Mouse (Mus musculus): Measurements from ENCODE around the gene Rbms1.
A peak's percentile ranks its signal among the peaks of the same experiment; 100 is the strongest.

Rbms1 gene

GRCm38 (mm10) chr2:60962671-60963421, at the start of gene Rbms1:
Gene Rbms1, minus strand, starts transcription at chr2:60963192.
- peak; percentile 78 for DNase-seq (ENCODE audit: low spot score)

DNA sequence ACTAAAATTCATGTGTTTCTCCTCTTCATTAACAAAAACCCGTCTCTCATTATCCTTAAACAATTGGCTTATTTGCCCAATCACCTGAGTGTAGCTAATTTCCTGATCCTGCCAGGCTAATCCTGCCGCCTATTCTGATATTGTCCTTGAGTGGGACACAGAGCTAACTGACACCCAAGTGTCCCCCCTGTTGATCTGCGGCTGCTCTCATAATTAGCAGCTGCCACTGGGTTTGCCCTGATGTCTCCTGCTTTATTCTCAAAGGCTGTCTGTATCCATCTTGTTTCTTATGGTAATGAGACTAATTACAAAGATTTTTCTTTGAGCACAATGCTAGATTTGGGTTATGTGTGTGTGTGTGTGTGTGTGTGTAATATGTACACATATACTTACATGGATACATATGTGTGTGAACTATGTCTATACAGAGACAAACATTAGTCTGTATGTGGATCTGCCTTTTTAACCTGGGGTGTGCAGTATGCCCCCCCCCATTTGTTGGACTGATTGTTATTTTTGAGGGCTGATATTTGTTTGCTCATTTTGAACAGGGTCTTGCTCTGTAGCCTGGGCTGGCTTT, 49.3 kb upstream of the Rbms1 start:
- no peak for DNase-seq (ENCODE audit: low spot score)

GRCm38 (mm10) chr2:60986286-60986685, 23.3 kb upstream of the Rbms1 start:
- no peak for DNase-seq (ENCODE audit: low spot score)

DNA sequence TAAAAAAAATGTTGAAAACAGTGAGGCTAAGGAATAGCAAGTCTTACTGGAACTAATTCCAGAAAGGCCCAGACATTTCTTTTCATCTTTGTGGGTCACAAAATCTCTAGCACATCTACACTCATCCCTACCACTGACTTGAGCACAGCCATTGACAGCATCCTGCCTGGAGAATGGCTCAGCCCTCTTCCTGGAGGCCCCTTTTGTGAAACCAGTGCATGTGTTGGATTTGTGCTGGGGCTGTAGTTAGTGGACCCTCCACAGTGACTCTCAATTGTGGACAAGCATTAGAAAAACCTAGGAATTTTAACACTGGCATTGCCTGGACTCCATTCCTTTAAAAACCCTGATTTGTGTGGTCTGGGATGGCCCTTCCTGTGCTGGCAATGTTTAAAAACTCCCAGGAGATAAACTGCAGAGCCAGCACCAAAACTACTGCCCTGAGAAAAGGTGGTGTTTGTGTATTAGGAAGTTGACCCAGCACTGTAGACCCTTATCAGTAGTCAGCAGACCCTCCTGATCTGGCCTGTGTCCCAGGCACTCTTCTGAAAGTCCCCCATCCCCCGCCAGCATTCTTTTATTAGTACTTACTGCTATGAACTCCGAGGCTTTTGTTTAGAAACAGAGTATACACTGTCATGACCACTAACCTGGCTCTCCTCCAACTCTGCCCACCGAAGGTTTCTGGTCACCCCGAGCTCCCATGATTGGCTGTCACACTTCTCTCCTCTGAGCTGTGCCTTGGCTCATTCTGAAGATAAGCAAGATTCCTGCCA, 15.7 kb upstream of the Rbms1 start:
- DNase-seq (ENCODE audit: low spot score), result no peak

DNA sequence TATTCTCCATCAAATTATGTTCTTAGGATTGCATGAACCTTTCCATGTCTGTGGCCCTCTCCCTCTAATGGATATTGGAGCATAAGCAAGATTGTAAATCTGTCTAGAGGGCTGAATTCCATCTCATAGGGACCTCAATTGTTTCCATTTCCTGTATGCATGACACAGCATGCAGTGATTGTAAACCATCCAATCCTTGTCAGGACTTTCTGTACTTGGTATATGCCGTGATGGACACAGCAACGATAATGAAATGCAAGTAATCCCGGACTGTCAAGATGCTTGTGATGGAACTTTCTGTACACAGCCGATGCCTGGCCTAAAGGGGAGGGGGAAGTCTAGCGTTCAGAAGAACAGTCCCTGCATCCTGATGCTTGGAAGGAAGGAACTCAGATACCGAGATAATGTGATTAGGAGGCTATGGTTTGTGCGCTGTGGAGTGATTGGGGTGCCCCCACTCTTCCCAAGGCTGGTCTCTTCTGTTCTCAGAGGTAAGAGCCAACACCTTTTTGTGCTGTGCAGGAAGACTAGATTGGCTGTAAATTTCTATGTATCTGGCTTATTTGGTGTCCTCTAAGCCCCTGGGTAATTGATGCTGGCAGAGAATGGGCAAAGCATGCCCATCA, 9.3 kb upstream of the Rbms1 start:
- DNase-seq (ENCODE audit: low spot score), result no peak

DNA sequence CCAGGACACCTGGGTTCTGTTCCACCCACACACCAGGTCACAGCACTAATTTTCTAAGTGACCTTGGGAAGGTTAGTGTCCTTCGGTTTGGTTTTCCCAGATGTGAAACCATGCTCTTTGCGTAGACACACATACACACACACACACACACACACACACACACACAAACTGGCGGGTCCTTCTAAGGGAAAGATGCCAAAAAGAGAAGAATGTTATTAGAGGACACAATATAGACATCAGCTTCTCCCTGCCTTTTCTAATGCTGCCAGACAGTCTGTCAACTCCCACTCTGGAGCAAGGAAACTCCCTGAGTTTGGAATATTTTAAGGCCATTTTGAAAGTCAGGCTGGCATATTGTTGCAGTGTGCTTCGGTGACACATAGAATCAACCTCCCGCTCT, 624 bp upstream of the Rbms1 start:
- DNase-seq (ENCODE audit: low spot score), result no peak

GRCm38 (mm10) chr2:60962001-60962670, 856 bp downstream of the Rbms1 start:
- peak; percentile 72 for DNase-seq (ENCODE audit: low spot score)

GRCm38 (mm10) chr2:60961281-60961680, 1.7 kb downstream of the Rbms1 start:
- no peak for DNase-seq (ENCODE audit: low spot score)

DNA sequence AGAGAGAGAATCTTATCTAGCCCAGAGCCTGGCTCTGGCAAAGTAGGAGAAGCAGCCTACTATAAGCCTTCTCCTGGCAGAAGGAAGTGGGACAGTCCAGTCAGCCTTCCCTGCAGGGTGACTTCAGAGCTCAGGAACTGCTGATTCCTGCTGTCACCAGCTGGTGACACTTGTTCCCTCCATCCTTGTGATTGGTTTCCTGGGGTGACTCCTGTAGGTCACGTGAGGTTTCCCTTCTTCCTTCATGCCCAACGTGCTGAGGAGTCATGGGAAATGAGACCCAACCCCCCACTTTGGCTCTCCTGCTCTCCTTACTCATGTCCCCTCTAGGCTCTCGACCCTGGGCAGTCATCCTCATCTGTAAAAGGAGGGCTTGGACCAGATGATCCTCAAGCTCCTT, 14.8 kb downstream of the Rbms1 start:
- DNase-seq (ENCODE audit: low spot score), result no peak

GRCm38 (mm10) chr2:60947817-60948216, 15.2 kb downstream of the Rbms1 start:
- no peak for DNase-seq (ENCODE audit: low spot score)

- peak; percentile 36 for DNase-seq (ENCODE audit: low spot score)
These were observed 22.5 kb downstream of the Rbms1 start for GRCm38 (mm10) chr2:60940454-60940961.

DNA sequence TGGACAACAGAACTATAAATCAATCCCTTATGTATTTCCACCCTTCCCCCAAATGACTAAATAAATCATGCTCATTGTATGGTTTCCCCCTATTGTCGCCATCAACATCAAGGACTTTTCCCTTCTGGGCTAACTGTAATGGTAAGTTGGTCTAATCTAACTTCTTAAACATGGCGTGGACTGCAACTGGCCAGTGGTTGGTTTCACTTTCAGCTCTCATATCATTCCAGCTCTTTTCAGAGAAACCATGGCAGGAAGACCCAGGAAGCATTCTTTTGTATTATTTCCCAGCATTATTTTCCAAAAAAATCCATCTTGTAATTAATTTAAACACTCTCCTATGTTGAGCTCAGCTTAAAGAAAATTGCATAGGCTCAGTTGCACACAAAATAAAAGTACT, 23.0 kb downstream of the Rbms1 start:
- DNase-seq (ENCODE audit: low spot score), result no peak

GRCm38 (mm10) chr2:60936910-60937309, 26.1 kb downstream of the Rbms1 start:
- DNase-seq (ENCODE audit: low spot score), result no peak

- DNase-seq (ENCODE audit: low spot score), result no peak
These were observed 34.0 kb downstream of the Rbms1 start for GRCm38 (mm10) chr2:60928948-60929347.

DNA sequence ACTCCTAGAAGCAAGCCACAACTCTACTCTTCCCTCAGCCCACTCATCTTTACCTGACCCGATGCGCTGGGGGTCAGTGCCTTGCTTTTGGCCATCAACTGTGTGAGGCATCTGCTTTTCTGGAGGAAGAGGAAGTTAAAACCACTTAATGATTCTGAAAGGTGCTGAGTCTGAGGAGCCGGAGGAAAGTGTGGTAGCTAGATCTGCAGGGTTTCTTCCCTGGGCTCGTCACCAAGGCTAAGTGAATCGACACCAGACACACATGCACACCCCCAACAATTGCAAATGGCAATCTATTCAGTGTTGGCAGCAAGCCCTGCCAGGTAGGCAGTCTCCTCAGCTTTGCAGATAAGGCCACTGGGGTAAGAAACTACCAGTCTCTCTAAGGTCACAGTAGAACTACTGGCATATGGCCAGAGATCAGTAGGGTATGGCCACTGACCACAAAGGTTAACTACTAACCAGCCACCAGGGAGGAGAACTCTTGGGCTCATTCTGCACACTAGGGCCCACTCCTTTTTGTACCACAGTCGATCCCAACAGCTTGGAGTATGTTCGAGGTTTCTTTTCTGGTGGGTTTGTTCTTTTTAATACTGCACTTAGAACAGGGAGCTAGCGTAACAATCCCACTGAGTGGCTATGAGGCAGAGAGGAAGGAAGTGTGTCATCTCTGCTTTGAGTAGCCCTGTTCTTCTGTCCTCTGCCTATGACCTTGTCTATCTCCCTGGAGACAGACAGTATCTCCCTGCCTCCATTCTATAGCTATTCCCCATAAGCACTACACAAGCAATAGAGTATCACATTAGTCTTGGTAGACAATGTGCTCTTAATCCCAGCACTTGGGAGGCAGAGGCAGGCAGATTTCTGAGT, 34.9 kb downstream of the Rbms1 start:
- no peak for DNase-seq (ENCODE audit: low spot score)

DNA sequence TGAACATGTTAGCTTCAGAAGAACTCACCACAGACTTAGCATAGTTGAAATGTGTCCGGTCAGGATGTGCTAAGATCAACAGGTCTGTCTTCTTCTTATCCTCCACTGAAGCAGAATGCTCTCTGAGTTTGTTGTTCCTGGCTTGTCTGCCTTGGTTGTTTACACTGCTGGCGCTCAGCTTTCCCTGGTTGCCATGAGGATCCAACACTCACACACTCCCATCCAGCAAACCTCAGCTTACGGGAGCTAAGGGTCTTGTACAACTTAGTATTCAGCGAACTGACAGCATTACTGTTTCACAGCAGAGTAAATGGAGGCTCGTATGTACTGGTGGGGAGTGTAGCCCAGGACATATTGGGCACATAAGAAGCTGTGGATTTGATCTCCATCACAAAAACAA, 37.9 kb downstream of the Rbms1 start:
- no peak for DNase-seq (ENCODE audit: low spot score)

DNA sequence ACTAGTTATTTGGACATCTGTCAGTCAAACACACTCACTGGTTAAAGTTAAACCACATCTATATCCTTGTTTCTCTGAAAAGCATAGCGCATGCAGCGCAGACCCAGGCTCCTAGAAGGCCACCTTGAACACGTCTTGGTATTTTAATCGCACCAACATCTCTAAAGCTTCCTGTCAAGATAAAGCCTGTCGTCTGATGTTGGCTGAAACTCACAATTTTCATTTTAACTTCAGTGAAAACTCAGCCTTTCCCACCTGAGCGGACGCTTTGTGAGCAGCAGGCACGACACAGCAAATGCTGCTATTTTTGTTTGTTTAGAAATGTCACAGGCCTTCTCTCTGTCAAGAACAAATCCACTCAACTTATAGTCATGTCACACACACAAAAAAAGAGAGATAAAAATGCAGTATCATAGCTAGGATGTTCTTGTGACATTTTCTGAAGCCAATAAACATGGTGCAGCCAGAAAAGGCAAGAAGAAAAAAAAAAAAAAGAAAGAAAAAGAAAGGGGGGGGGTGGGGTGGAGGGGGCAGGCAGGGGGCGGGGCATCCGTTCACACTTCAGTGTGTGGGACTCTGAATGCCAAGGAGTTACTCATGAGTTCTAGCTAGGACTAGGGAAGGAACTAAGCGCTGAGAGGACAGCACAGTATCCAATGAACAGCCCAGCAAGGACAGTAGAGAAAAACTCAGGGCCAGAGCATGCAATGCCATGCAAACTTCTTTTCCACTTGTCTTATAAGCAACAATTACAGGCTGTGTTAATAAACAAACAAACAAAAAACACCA, 39.0 kb downstream of the Rbms1 start:
- no peak for DNase-seq (ENCODE audit: low spot score)

- DNase-seq (ENCODE audit: low spot score), result no peak
These were observed 39.9 kb downstream of the Rbms1 start for GRCm38 (mm10) chr2:60923111-60923510.

- DNase-seq (ENCODE audit: low spot score), result no peak
These were observed 40.6 kb downstream of the Rbms1 start for GRCm38 (mm10) chr2:60922351-60922750.

DNA sequence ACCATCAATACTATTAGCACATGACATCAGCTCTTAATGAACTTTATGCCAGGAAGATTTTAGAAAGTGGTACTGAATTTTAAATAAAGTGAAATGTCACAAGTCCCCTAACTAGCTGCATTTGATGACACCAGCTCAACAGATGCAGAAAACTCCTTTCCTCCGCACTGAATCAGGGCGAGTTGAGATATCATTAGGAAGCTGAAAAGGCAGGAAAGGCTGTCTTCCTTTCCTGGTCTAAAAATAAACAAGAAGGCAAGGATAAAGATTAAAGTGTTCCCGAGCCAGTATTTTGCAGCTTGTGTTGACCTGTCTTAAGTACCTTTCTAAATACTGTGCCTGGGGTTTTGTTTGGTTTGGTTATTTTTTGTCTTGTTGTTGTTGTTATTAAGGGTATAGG, 42.9 kb downstream of the Rbms1 start:
- DNase-seq (ENCODE audit: low spot score), result no peak

All from ovary, postnatal 36 days (tissue).